Mouse (Mus musculus) stomach, embryonic 14.5 days (tissue): ENCODE data around the gene Gfral. TPM values are rescaled to one million over a fixed set of nuclear protein-coding genes. Genes with fewer than 3 reads are reported as not detected.
A peak's percentile ranks its signal among the peaks of the same experiment; 100 is the strongest.

Source experiments
- ATAC-seq: fragments of 200-750 bp; cut with Nextera tagmentation; 2 replicates; pipeline ENCODE4 v1.8.0; 2017; ENCODE audit warnings: low read depth, moderate TSS enrichment; ENCODE audit not compliant: insufficient number of reproducible peaks, insufficient read depth, low FRiP score
- H3K27ac ChIP-seq: fragments of 300-500 bp; sonication (generic); 2 replicates; pipeline ENCODE4 v1.5.1; 2014; ENCODE audit warnings: mild to moderate bottlenecking, low read length, moderate library complexity, mixed read lengths
- H3K27me3 ChIP-seq: fragments of 300-500 bp; sonication (generic); 2 replicates; pipeline ENCODE4 v1.6.1; 2014; ENCODE audit warnings: low read length, control low read depth, mixed read lengths; ENCODE audit not compliant: control insufficient read depth, insufficient read depth
- H3K36me3 ChIP-seq: fragments of 300-500 bp; sonication (generic); 2 replicates; pipeline ENCODE4 v1.6.1; 2014; ENCODE audit warnings: mild to moderate bottlenecking, control low read depth, low read length, moderate library complexity, mixed read lengths; ENCODE audit not compliant: control insufficient read depth, insufficient read depth
- H3K4me1 ChIP-seq: fragments of 300-500 bp; sonication (generic); 2 replicates; pipeline ENCODE4 v1.6.1; 2014; ENCODE audit warnings: low read length, control low read depth, mixed read lengths; ENCODE audit not compliant: control insufficient read depth, insufficient read depth
- H3K4me2 ChIP-seq: fragments of 300-500 bp; sonication (generic); replicated peaks from 2 replicates; pipeline ENCODE4 v1.6.1; 2014; ENCODE audit warnings: low read depth, low read length, control low read depth
- H3K4me3 ChIP-seq: fragments of 300-500 bp; sonication (generic); 2 replicates; pipeline ENCODE4 v1.5.1; 2014; ENCODE audit warnings: low read depth, low read length, control low read depth
- H3K9ac ChIP-seq: fragments of 300-500 bp; sonication (generic); replicated peaks from 2 replicates; pipeline ENCODE4 v1.6.1; 2014; ENCODE audit warnings: low read depth, mild to moderate bottlenecking, control low read depth, low read length, moderate library complexity, mixed read lengths
- H3K9me3 ChIP-seq: fragments of 300-500 bp; sonication (generic); 2 replicates; pipeline ENCODE4 v1.6.1; 2016; ENCODE audit warnings: low read depth, low read length, control low read depth; ENCODE audit not compliant: control insufficient read depth
- WGBS: fragments of 180-500 bp; shearing (Covaris S2); extraction: QIAGEN DNeasy Blood & Tissue Kit; methylation state at CpG from one replicate; pipeline ENCODE4 v1.1.7; 2014; 5-methylcytosine and 5-hydroxymethylcytosine counted together
- polyA plus RNA-seq: library from polyadenylated mRNA; unstranded; fragments of >200 nt; fragmentation: Nextera tagmentation; extraction: Ambion mirVana; gene quantifications from 2 replicates; pipeline ENCODE4 v1.2.1, GENCODE M21; 2014

Gfral gene
- polyA plus RNA-seq, result not detected in 2 replicates

- no peaks in the 10 kb centered on the region for H3K9me3 ChIP-seq
- ATAC-seq, result no peak
- no peaks in the 10 kb centered on the region for H3K4me1 ChIP-seq
- H3K36me3 ChIP-seq, result no peaks in the 10 kb centered on the region
- H3K4me2 ChIP-seq, result no peak within 1 kb of the TSS
- no peak within 1 kb of the TSS for H3K9ac ChIP-seq
- 89% methylated on average over 2 of the region's 2 CpGs for WGBS
- H3K27ac ChIP-seq, result no peak within 1 kb of the TSS
- H3K27me3 ChIP-seq, result no peaks in the 10 kb centered on the region
- H3K4me3 ChIP-seq, result no peak within 1 kb of the TSS
Measured at GRCm38 (mm10) chr9:76213557-76213956, at the start of gene Gfral. Gfral (minus strand) TSS chr9:76213657.

- no peak overlapping the region for H3K27ac ChIP-seq
- no peaks in the 10 kb centered on the region for H3K4me1 ChIP-seq
- H3K27me3 ChIP-seq, result no peaks in the 10 kb centered on the region
- H3K4me2 ChIP-seq, result no peak overlapping the region
- H3K36me3 ChIP-seq, result no peaks in the 10 kb centered on the region
- H3K9me3 ChIP-seq, result no peaks in the 10 kb centered on the region
- H3K9ac ChIP-seq, result no peak overlapping the region
- 63% methylated on average over 5 of the region's 5 CpGs for WGBS
- no peak for ATAC-seq
- no peak overlapping the region for H3K4me3 ChIP-seq
Measured at GRCm38 (mm10) chr9:76257731-76258130, 44.3 kb upstream of the Gfral start.

GRCm38 (mm10) chr9:76252544-76252943 lies 39.1 kb upstream of the Gfral start:
- H3K27me3 ChIP-seq, result no peaks in the 10 kb centered on the region
- H3K9me3 ChIP-seq, result no peaks in the 10 kb centered on the region
- 46% methylated on average over 7 of the region's 7 CpGs for WGBS
- no peak for ATAC-seq
- H3K9ac ChIP-seq, result no peak overlapping the region
- H3K4me2 ChIP-seq, result no peak overlapping the region
- no peak overlapping the region for H3K4me3 ChIP-seq
- H3K36me3 ChIP-seq, result no peaks in the 10 kb centered on the region
- no peaks in the 10 kb centered on the region for H3K4me1 ChIP-seq
- H3K27ac ChIP-seq, result no peak overlapping the region

- no peaks in the 10 kb centered on the region for H3K9me3 ChIP-seq
- no peaks in the 10 kb centered on the region for H3K36me3 ChIP-seq
- 84% methylated on average over 4 of the region's 4 CpGs for WGBS
- H3K4me1 ChIP-seq, result no peaks in the 10 kb centered on the region
- no peak for ATAC-seq
- no peak overlapping the region for H3K9ac ChIP-seq
- H3K27me3 ChIP-seq, result no peaks in the 10 kb centered on the region
- H3K27ac ChIP-seq, result no peak overlapping the region
- no peak overlapping the region for H3K4me3 ChIP-seq
- no peak overlapping the region for H3K4me2 ChIP-seq
Measured at GRCm38 (mm10) chr9:76252109-76252508, 38.7 kb upstream of the Gfral start.

GRCm38 (mm10) chr9:76242322-76242721 lies 28.9 kb upstream of the Gfral start:
- no peak for ATAC-seq
- no peaks in the 10 kb centered on the region for H3K27me3 ChIP-seq
- no peak overlapping the region for H3K27ac ChIP-seq
- no peaks in the 10 kb centered on the region for H3K36me3 ChIP-seq
- H3K9ac ChIP-seq, result no peak overlapping the region
- no peak overlapping the region for H3K4me3 ChIP-seq
- no peak overlapping the region for H3K4me2 ChIP-seq
- H3K9me3 ChIP-seq, result no peaks in the 10 kb centered on the region
- 57% methylated on average over 1 of the region's 1 CpGs for WGBS
- H3K4me1 ChIP-seq, result no peaks in the 10 kb centered on the region

- no peak for ATAC-seq
- H3K4me2 ChIP-seq, result no peak overlapping the region
- no peaks in the 10 kb centered on the region for H3K27me3 ChIP-seq
- no peaks in the 10 kb centered on the region for H3K9me3 ChIP-seq
- H3K36me3 ChIP-seq, result no peaks in the 10 kb centered on the region
- H3K9ac ChIP-seq, result no peak overlapping the region
- H3K27ac ChIP-seq, result no peak overlapping the region
- H3K4me3 ChIP-seq, result no peak overlapping the region
- WGBS, result 77% methylated on average over 5 of the region's 5 CpGs
- no peaks in the 10 kb centered on the region for H3K4me1 ChIP-seq
Measured at GRCm38 (mm10) chr9:76237946-76238345, 24.5 kb upstream of the Gfral start.

GRCm38 (mm10) chr9:76237243-76237642 lies 23.8 kb upstream of the Gfral start:
- Histone ChIP-seq H3K9ac (no peak overlapping the region), H3K36me3 (no peaks in the 10 kb centered on the region), H3K4me2 (peak overlapping the region; percentile 71), H3K9me3 (no peaks in the 10 kb centered on the region), H3K27ac (no peak overlapping the region), H3K4me1 (no peaks in the 10 kb centered on the region), H3K27me3 (no peaks in the 10 kb centered on the region), H3K4me3 (no peak overlapping the region)
- no peak for ATAC-seq
- 23% methylated on average over 12 of the region's 12 CpGs for WGBS

GRCm38 (mm10) chr9:76236626-76237025 lies 23.2 kb upstream of the Gfral start:
- H3K36me3 ChIP-seq, result no peaks in the 10 kb centered on the region
- H3K27ac ChIP-seq, result no peak overlapping the region
- H3K27me3 ChIP-seq, result no peaks in the 10 kb centered on the region
- 0 out of 2 replicates have a peak overlapping the region, but pooled peaks have one; percentile 4 for H3K9ac ChIP-seq
- ATAC-seq, result peak; percentile 64
- H3K9me3 ChIP-seq, result no peaks in the 10 kb centered on the region
- H3K4me1 ChIP-seq, result no peaks in the 10 kb centered on the region
- peak overlapping the region; percentile 31 for H3K4me3 ChIP-seq
- H3K4me2 ChIP-seq, result peak overlapping the region; percentile 71
- 2% methylated on average over 7 of the region's 7 CpGs for WGBS

- Histone ChIP-seq H3K4me2 (peak overlapping the region; percentile 71), H3K27ac (peak overlapping the region; percentile 74), H3K27me3 (no peaks in the 10 kb centered on the region), H3K9ac (0 out of 2 replicates have a peak overlapping the region, but pooled peaks have one; percentile 4), H3K4me1 (no peaks in the 10 kb centered on the region), H3K4me3 (peak overlapping the region; percentile 31), H3K9me3 (no peaks in the 10 kb centered on the region), H3K36me3 (no peaks in the 10 kb centered on the region)
- 3% methylated on average over 14 of the region's 14 CpGs for WGBS
- peak; percentile 81; the same call in 1 of the 2 replicates for ATAC-seq
Measured at GRCm38 (mm10) chr9:76235945-76236503, 22.6 kb upstream of the Gfral start.
